Mouse (Mus musculus): ENCODE measurements around the gene Nox1.

DNA sequence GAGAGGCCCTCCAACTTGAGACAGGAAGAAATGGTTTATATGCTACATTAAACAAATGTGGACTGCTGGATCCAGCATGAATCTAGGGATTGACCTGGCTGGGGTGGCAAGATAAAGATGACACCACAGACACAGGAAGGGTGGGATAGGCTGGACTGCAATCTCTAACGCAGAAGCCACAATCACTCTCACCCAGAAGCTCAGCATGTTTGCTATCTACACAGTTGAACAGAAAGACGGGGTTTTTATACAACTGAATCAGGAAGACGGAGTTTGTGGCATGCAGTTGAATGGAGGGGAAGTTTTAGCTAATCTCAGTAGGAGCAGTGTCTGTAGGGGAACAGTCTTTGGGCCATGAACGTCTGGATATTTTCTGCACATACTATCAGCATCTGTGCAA, 79.8 kb downstream of the Nox1 start:
- TF ChIP-seq CTCF (IDR thresholded peaks at IDR 0.05) = no peak
- TF ChIP-seq EP300 (IDR thresholded peaks at IDR 0.05) = no peak

Measured in lung, postnatal 0 days (tissue).